Mouse (Mus musculus) embryo, embryonic 9.5 days (tissue): ENCODE results near the gene Plcb1.

ENCODE experiments used
- DNase-seq: peaks from one replicate; pipeline ENCODE4 v3.0.0-alpha.2; 2017; ENCODE audit errors: extremely low spot score

The Plcb1 gene

GRCm38 (mm10) chr2:134838185-134838584 is 52.3 kb downstream of the Plcb1 start:
- DNase-seq = no peak

GRCm38 (mm10) chr2:134838888-134839287 is 53.0 kb downstream of the Plcb1 start:
- DNase-seq = no peak

- no peak for DNase-seq
Observed at GRCm38 (mm10) chr2:134842883-134843282, 57.0 kb downstream of the Plcb1 start.

GRCm38 (mm10) chr2:134844391-134845238 is 58.7 kb downstream of the Plcb1 start:
- DNase-seq = no peak

GRCm38 (mm10) chr2:134845239-134845738 is 59.4 kb downstream of the Plcb1 start:
- no peak for DNase-seq

- no peak for DNase-seq
Observed at GRCm38 (mm10) chr2:134846555-134846954, 60.7 kb downstream of the Plcb1 start.

- DNase-seq = no peak
Observed at GRCm38 (mm10) chr2:134851189-134852171, 65.6 kb downstream of the Plcb1 start.

GRCm38 (mm10) chr2:134856239-134856638 is 70.4 kb downstream of the Plcb1 start:
- DNase-seq = no peak

GRCm38 (mm10) chr2:134856691-134857090 is 70.8 kb downstream of the Plcb1 start:
- peak; percentile 17 for DNase-seq

- no peak for DNase-seq
Observed at GRCm38 (mm10) chr2:134864985-134865645, 79.2 kb downstream of the Plcb1 start.

GRCm38 (mm10) chr2:134867381-134867780 is 81.5 kb downstream of the Plcb1 start:
- no peak for DNase-seq

GRCm38 (mm10) chr2:134871692-134872489 is 86.0 kb downstream of the Plcb1 start:
- peak; percentile 12 for DNase-seq

GRCm38 (mm10) chr2:134872490-134872781 is 86.6 kb downstream of the Plcb1 start:
- DNase-seq = peak; percentile 4

- no peak for DNase-seq
Observed at GRCm38 (mm10) chr2:134877148-134877547, 91.3 kb downstream of the Plcb1 start.

GRCm38 (mm10) chr2:134891207-134891606 is 105.3 kb downstream of the Plcb1 start:
- DNase-seq = no peak

- no peak for DNase-seq
Observed at GRCm38 (mm10) chr2:134894776-134895175, 108.9 kb downstream of the Plcb1 start.

- DNase-seq = no peak
Observed at GRCm38 (mm10) chr2:134896196-134896595, 110.3 kb downstream of the Plcb1 start.

- DNase-seq = no peak
Observed at GRCm38 (mm10) chr2:134897083-134897482, 111.2 kb downstream of the Plcb1 start.

- no peak for DNase-seq
Observed at GRCm38 (mm10) chr2:134901521-134901920, 115.7 kb downstream of the Plcb1 start.

GRCm38 (mm10) chr2:134910882-134911281 is 125.0 kb downstream of the Plcb1 start:
- no peak for DNase-seq

- no peak for DNase-seq
Observed at GRCm38 (mm10) chr2:134911360-134911759, 125.5 kb downstream of the Plcb1 start.
